Mouse (Mus musculus) stomach, postnatal 0 days (tissue): ENCODE measurements around the gene Pax7.

Experiments
- CTCF ChIP-seq: IDR thresholded peaks from 2 replicates; pipeline ENCODE4 v1.5.1; 2016; ENCODE audit warnings: antibody characterized with exemption, low read depth, mild to moderate bottlenecking, moderate library complexity
- EP300 ChIP-seq: optimal IDR thresholded peaks from 2 replicates; pipeline ENCODE3; 2016; ENCODE audit warnings: antibody characterized with exemption

DNA sequence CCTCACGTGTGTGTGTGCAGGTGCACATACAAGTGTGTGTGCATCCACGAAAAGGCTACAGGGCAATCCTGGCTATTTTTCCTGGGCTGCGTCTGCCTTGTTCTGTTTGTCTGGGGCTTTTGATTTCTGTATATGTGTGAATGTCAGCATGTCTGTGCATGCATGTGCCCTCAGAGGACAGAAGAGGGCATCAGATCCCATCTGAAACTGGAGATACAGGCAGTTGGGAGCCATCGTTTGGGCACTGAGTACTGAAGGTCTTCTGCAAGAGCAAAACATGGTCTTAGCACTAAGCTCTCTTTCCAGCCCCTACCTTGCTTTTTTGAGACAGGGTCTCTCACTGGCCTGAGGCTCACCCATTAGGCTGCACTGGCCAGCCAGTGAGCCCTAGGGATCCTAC, 45.1 kb upstream of the Pax7 start:
- TF ChIP-seq CTCF (peak; percentile 55), EP300 (no peak)
